Mouse (Mus musculus): ENCODE results near the gene Cntn1. TPM values are rescaled to one million over a fixed set of nuclear protein-coding genes. Genes with fewer than 3 reads are reported as not detected.

The Cntn1 gene
- not detected in 2 replicates for total RNA-seq (2014; fragmentation: Nextera tagmentation)
- 0.11 and 0.17 TPM in 2 replicates for total RNA-seq (2017)
- polyA plus RNA-seq (2012) = not detected in 2 replicates

DNA sequence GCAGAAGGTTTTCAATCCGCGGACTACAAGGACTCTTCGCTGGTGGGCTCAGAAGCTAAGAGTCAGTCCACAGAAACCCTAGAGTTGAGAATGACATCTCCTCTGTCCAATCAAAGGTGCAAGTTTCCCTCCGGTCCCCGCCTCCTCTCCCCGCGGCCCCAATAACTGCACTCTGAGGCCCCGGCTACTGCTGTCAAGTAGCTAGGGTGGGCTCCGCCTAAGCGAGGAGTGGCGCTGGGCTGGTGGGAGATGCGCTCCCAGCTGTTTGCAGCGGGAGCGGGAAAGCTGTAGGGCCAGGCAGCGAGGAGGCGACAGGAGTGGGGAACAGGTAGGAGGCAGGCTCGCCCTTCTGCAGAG, at the start of gene Cntn1:
Gene Cntn1 (plus strand): TSS at position 170 of the 357 bp plus-strand sequence.
- DNase-seq (ENCODE audit: low spot score) (no peak), ATAC-seq (ENCODE audit: extremely low read depth, insufficient number of reproducible peaks, low FRiP score, poor library complexity, severe bottlenecking) (no peak)
- no peak for TF ChIP-seq GATA1 (IDR thresholded peaks at IDR 0.05; ENCODE audit: borderline replicate concordance, low read length)
- TF ChIP-seq GATA2 (IDR thresholded peaks at IDR 0.05; ENCODE audit: borderline replicate concordance, low read depth, low read length) = no peak
- no peak for TF ChIP-seq TAL1 (conservative IDR thresholded peaks at IDR 0.05; ENCODE audit: low read depth, low read length)
- TF ChIP-seq POLR2AphosphoS5 (IDR thresholded peaks at IDR 0.05; ENCODE audit: insufficient replicate concordance, low read depth, low read length) = no peak
- no peak for TF ChIP-seq CTCF (IDR thresholded peaks at IDR 0.05; ENCODE audit: low read depth, low read length)
- Histone ChIP-seq H3K4me1 (ENCODE audit: insufficient read depth, low read depth, low read length) (no peaks in the 10 kb centered on the region), H3K27me3 (ENCODE audit: insufficient read depth, low read length) (no peaks in the 10 kb centered on the region), H3K4me3 (ENCODE audit: low read depth, low read length) (no peak within 1 kb of the TSS; the same call in 1 of the 2 replicates), H3K36me3 (replicated peaks) (no peaks in the 10 kb centered on the region), H3K9me3 (replicated peaks) (peaks cover 29% of the 10 kb centered on the region)

GRCm38 (mm10) chr15:92001431-92001830, 49.5 kb upstream of the Cntn1 start:
- Histone ChIP-seq H3K9me3 (replicated peaks) (peaks cover 19% of the 10 kb centered on the region), H3K4me1 (ENCODE audit: insufficient read depth, low read depth, low read length) (no peaks in the 10 kb centered on the region), H3K27me3 (ENCODE audit: insufficient read depth, low read length) (no peaks in the 10 kb centered on the region), H3K36me3 (replicated peaks) (no peaks in the 10 kb centered on the region), H3K4me3 (ENCODE audit: low read depth, low read length) (no peak overlapping the region)
- ATAC-seq (ENCODE audit: extremely low read depth, insufficient number of reproducible peaks, low FRiP score, poor library complexity, severe bottlenecking) (no peak), DNase-seq (ENCODE audit: low spot score) (no peak)
- TF ChIP-seq GATA2 (IDR thresholded peaks at IDR 0.05; ENCODE audit: borderline replicate concordance, low read depth, low read length) = no peak
- no peak for TF ChIP-seq CTCF (IDR thresholded peaks at IDR 0.05; ENCODE audit: low read depth, low read length)
- TF ChIP-seq POLR2AphosphoS5 (IDR thresholded peaks at IDR 0.05; ENCODE audit: insufficient replicate concordance, low read depth, low read length) = no peak
- TF ChIP-seq GATA1 (IDR thresholded peaks at IDR 0.05; ENCODE audit: borderline replicate concordance, low read length) = no peak
- TF ChIP-seq TAL1 (conservative IDR thresholded peaks at IDR 0.05; ENCODE audit: low read depth, low read length) = no peak

DNA sequence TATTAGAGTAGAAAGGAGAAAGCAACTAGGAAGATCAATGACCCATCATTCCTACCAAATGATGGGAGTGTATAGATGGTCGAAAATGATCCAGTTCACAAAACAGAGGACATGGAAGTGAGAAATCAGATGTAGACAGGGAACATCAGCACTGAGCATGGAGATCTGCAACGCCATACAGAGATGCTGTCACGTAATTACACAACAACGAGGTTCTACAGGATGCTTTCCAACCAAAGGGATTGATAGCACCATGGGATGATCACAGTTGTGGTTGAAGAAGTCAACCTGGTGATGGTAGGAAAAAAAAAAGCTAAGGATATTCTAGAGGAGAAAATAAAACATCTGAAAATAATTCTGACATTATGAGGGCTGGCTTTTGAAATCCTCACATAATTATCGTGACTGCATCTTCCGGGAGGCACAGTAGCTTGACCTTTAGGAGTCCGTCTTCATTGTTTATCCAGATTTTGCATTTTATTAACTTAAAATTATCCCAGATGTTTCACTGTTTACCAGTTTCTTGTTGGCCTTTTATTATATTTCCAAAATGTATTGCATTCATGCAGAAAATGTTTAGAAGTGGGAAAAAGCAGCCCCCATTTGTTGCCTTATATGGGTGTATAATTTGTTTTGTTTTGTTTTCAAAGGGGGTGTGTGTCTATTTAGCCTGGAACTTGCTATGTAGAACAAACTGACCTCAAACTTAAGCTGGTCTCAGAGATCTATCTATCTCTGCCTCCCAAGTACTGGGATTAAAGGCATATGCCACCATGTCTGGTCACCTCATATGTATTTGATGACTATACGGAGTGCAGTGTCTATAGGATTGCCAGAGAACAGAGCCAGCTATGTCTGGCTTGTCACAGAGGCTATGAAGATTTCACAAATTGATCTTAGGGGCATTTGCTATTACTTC, 38.5 kb upstream of the Cntn1 start:
- TF ChIP-seq CTCF (IDR thresholded peaks at IDR 0.05; ENCODE audit: low read depth, low read length) (no peak), TAL1 (conservative IDR thresholded peaks at IDR 0.05; ENCODE audit: low read depth, low read length) (no peak), GATA2 (IDR thresholded peaks at IDR 0.05; ENCODE audit: borderline replicate concordance, low read depth, low read length) (no peak), POLR2AphosphoS5 (IDR thresholded peaks at IDR 0.05; ENCODE audit: insufficient replicate concordance, low read depth, low read length) (no peak), GATA1 (IDR thresholded peaks at IDR 0.05; ENCODE audit: borderline replicate concordance, low read length) (no peak)
- no peak for DNase-seq (ENCODE audit: low spot score)
- no peak for ATAC-seq (ENCODE audit: extremely low read depth, insufficient number of reproducible peaks, low FRiP score, poor library complexity, severe bottlenecking)
- Histone ChIP-seq H3K4me1 (ENCODE audit: insufficient read depth, low read depth, low read length) (no peaks in the 10 kb centered on the region), H3K27me3 (ENCODE audit: insufficient read depth, low read length) (no peaks in the 10 kb centered on the region), H3K36me3 (replicated peaks) (no peaks in the 10 kb centered on the region), H3K4me3 (ENCODE audit: low read depth, low read length) (no peak overlapping the region), H3K9me3 (replicated peaks) (peaks cover 3% of the 10 kb centered on the region)

DNA sequence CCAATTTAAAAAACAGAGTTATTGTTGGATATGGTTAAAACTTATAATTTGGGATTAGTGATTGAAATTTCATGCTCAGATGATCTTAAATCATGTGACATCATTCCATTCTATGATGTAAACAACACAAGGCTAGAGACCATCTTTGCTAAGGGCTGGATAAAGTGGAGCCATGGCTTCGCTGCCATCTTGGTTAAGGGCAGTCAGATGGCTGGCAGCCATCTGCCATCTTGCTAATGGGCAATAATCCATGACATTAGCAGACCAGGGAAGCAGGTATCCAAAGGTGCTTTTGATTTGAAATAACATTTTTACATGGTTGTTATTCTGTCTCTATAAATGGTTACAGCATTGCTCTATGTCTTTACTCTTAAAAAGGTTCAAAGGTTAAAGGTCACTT, 16.9 kb upstream of the Cntn1 start:
- H3K36me3 ChIP-seq (replicated peaks) = no peaks in the 10 kb centered on the region
- no peaks in the 10 kb centered on the region for H3K4me1 ChIP-seq (ENCODE audit: insufficient read depth, low read depth, low read length)
- no peak overlapping the region for H3K4me3 ChIP-seq (ENCODE audit: low read depth, low read length)
- H3K9me3 ChIP-seq (replicated peaks) = peaks cover 10% of the 10 kb centered on the region
- no peak for TF ChIP-seq GATA2 (IDR thresholded peaks at IDR 0.05; ENCODE audit: borderline replicate concordance, low read depth, low read length)
- no peak for TF ChIP-seq GATA1 (IDR thresholded peaks at IDR 0.05; ENCODE audit: borderline replicate concordance, low read length)
- no peak for TF ChIP-seq TAL1 (conservative IDR thresholded peaks at IDR 0.05; ENCODE audit: low read depth, low read length)
- DNase-seq (ENCODE audit: low spot score) (no peak), ATAC-seq (ENCODE audit: extremely low read depth, insufficient number of reproducible peaks, low FRiP score, poor library complexity, severe bottlenecking) (no peak)
- no peaks in the 10 kb centered on the region for H3K27me3 ChIP-seq (ENCODE audit: insufficient read depth, low read length)

GRCm38 (mm10) chr15:92042538-92042937, 8.4 kb upstream of the Cntn1 start:
- no peak for DNase-seq (ENCODE audit: low spot score)

DNA sequence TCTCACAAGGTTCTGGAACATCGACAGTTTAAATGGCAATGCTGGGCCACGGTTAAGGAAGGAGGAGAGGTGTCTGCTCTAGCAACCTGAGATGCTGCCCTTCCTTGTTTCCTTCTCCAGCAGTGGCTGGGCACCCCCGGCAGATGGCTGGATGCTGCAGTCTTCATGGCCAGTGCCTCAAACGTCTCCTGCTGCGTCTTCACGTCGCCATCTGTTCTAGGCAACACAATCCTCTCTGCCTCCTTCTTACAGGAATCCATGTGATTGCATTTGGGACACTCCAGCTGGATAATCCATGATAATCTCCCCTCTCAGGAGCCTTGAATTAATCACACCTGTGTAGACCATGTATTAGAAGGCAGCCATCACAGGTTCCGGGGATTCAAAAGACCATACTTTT, 4.9 kb upstream of the Cntn1 start:
- H3K27me3 ChIP-seq (ENCODE audit: insufficient read depth, low read length) = no peaks in the 10 kb centered on the region
- no peak for DNase-seq (ENCODE audit: low spot score)
- H3K4me3 ChIP-seq (ENCODE audit: low read depth, low read length) = no peak overlapping the region
- TF ChIP-seq CTCF (IDR thresholded peaks at IDR 0.05; ENCODE audit: low read depth, low read length) = no peak
- no peak for TF ChIP-seq POLR2AphosphoS5 (IDR thresholded peaks at IDR 0.05; ENCODE audit: insufficient replicate concordance, low read depth, low read length)
- TF ChIP-seq GATA1 (IDR thresholded peaks at IDR 0.05; ENCODE audit: borderline replicate concordance, low read length) = no peak
- no peak for TF ChIP-seq GATA2 (IDR thresholded peaks at IDR 0.05; ENCODE audit: borderline replicate concordance, low read depth, low read length)
- no peak for TF ChIP-seq TAL1 (conservative IDR thresholded peaks at IDR 0.05; ENCODE audit: low read depth, low read length)
- no peak for ATAC-seq (ENCODE audit: extremely low read depth, insufficient number of reproducible peaks, low FRiP score, poor library complexity, severe bottlenecking)
- no peaks in the 10 kb centered on the region for H3K36me3 ChIP-seq (replicated peaks)
- H3K4me1 ChIP-seq (ENCODE audit: insufficient read depth, low read depth, low read length) = no peaks in the 10 kb centered on the region
- H3K9me3 ChIP-seq (replicated peaks) = peaks cover 29% of the 10 kb centered on the region

More at GRCm38 (mm10) chr15:92042538-92042937, 8.4 kb upstream of the Cntn1 start:
- TF ChIP-seq CTCF (IDR thresholded peaks at IDR 0.05; ENCODE audit: low read depth, low read length) (no peak), GATA2 (IDR thresholded peaks at IDR 0.05; ENCODE audit: borderline replicate concordance, low read depth, low read length) (no peak), POLR2AphosphoS5 (IDR thresholded peaks at IDR 0.05; ENCODE audit: insufficient replicate concordance, low read depth, low read length) (no peak), GATA1 (IDR thresholded peaks at IDR 0.05; ENCODE audit: borderline replicate concordance, low read length) (no peak), TAL1 (conservative IDR thresholded peaks at IDR 0.05; ENCODE audit: low read depth, low read length) (no peak)
- H3K27me3 ChIP-seq (ENCODE audit: insufficient read depth, low read length) = no peaks in the 10 kb centered on the region
- ATAC-seq (ENCODE audit: extremely low read depth, insufficient number of reproducible peaks, low FRiP score, poor library complexity, severe bottlenecking) = no peak
- no peaks in the 10 kb centered on the region for H3K36me3 ChIP-seq (replicated peaks)
- no peak overlapping the region for H3K4me3 ChIP-seq (ENCODE audit: low read depth, low read length)
- H3K9me3 ChIP-seq (replicated peaks) = peaks cover 19% of the 10 kb centered on the region
- no peaks in the 10 kb centered on the region for H3K4me1 ChIP-seq (ENCODE audit: insufficient read depth, low read depth, low read length)

All from G1E (cell line).